Mouse (Mus musculus): ENCODE measurements around the gene Ttll7. TPM values are rescaled to one million over a fixed set of nuclear protein-coding genes. Genes with fewer than 3 reads are reported as not detected.

Gene Ttll7
- total and polyA plus RNA-seq, 2 experiments: 0.21 to 1.8 TPM

GRCm38 (mm10) chr3:146842766-146843165 is 9.4 kb upstream of the Ttll7 start:
- 0 out of 2 replicates have a peak, but pooled peaks cover 2% of the 10 kb centered on the region for H3K4me1 ChIP-seq (ENCODE audit: control insufficient read depth, insufficient read depth, low read length)
- H3K9ac ChIP-seq (ENCODE audit: low read depth, low read length): no peak overlapping the region
- TF ChIP-seq POLR2A (IDR thresholded peaks at IDR 0.05; ENCODE audit: extremely low read depth, insufficient read depth, low read length) (no peak), CTCF (IDR thresholded peaks at IDR 0.05; ENCODE audit: low read depth, low read length) (no peak)
- 47% methylated on average over 3 of the region's 3 CpGs for WGBS
- H3K27ac ChIP-seq (replicated peaks; ENCODE audit: insufficient read depth, low read depth, low read length): no peak overlapping the region
- peak; percentile 32 for DNase-seq (ENCODE audit: extremely low read depth, low read depth, low spot score)
- no peak overlapping the region for H3K4me3 ChIP-seq (ENCODE audit: insufficient read depth, low read depth, low read length)
- no peaks in the 10 kb centered on the region for H3K27me3 ChIP-seq (ENCODE audit: control insufficient read depth, insufficient read depth, low read length)
- no peaks in the 10 kb centered on the region for H3K79me2 ChIP-seq (ENCODE audit: control insufficient read depth, insufficient read depth, low read length)
- no peaks in the 10 kb centered on the region for H3K36me3 ChIP-seq (ENCODE audit: control insufficient read depth, insufficient read depth, low read length)

- H3K4me1 ChIP-seq (ENCODE audit: control insufficient read depth, insufficient read depth, low read length): 0 out of 2 replicates have a peak, but pooled peaks cover 2% of the 10 kb centered on the region
- TF ChIP-seq CTCF (IDR thresholded peaks at IDR 0.05; ENCODE audit: low read depth, low read length) (no peak), POLR2A (IDR thresholded peaks at IDR 0.05; ENCODE audit: extremely low read depth, insufficient read depth, low read length) (no peak)
- H3K27me3 ChIP-seq (ENCODE audit: control insufficient read depth, insufficient read depth, low read length): no peaks in the 10 kb centered on the region
- H3K79me2 ChIP-seq (ENCODE audit: control insufficient read depth, insufficient read depth, low read length): no peaks in the 10 kb centered on the region
- no peaks in the 10 kb centered on the region for H3K36me3 ChIP-seq (ENCODE audit: control insufficient read depth, insufficient read depth, low read length)
- H3K9ac ChIP-seq (ENCODE audit: low read depth, low read length): no peak overlapping the region
- H3K4me3 ChIP-seq (ENCODE audit: insufficient read depth, low read depth, low read length): no peak overlapping the region
- WGBS: 78% methylated on average over 6 of the region's 6 CpGs
- H3K27ac ChIP-seq (replicated peaks; ENCODE audit: insufficient read depth, low read depth, low read length): no peak overlapping the region
- no peak for DNase-seq (ENCODE audit: extremely low read depth, low read depth, low spot score)
Observed at GRCm38 (mm10) chr3:146843470-146843869, 8.7 kb upstream of the Ttll7 start.

- Histone ChIP-seq H3K27me3 (ENCODE audit: control insufficient read depth, insufficient read depth, low read length) (no peaks in the 10 kb centered on the region), H3K9ac (ENCODE audit: low read depth, low read length) (no peak overlapping the region), H3K79me2 (ENCODE audit: control insufficient read depth, insufficient read depth, low read length) (no peaks in the 10 kb centered on the region), H3K4me3 (ENCODE audit: insufficient read depth, low read depth, low read length) (no peak overlapping the region), H3K4me1 (ENCODE audit: control insufficient read depth, insufficient read depth, low read length) (0 out of 2 replicates have a peak, but pooled peaks cover 2% of the 10 kb centered on the region), H3K36me3 (ENCODE audit: control insufficient read depth, insufficient read depth, low read length) (no peaks in the 10 kb centered on the region), H3K27ac (replicated peaks; ENCODE audit: insufficient read depth, low read depth, low read length) (peak overlapping the region; percentile 76)
- 71% methylated on average over 5 of the region's 5 CpGs for WGBS
- peak; percentile 8 for DNase-seq (ENCODE audit: extremely low read depth, low read depth, low spot score)
- TF ChIP-seq CTCF (IDR thresholded peaks at IDR 0.05; ENCODE audit: low read depth, low read length): no peak
- no peak for TF ChIP-seq POLR2A (IDR thresholded peaks at IDR 0.05; ENCODE audit: extremely low read depth, insufficient read depth, low read length)
Observed at GRCm38 (mm10) chr3:146846237-146846636, 5.9 kb upstream of the Ttll7 start.

- Histone ChIP-seq H3K27me3 (ENCODE audit: control insufficient read depth, insufficient read depth, low read length) (no peaks in the 10 kb centered on the region), H3K4me1 (ENCODE audit: control insufficient read depth, insufficient read depth, low read length) (peaks cover 2% of the 10 kb centered on the region; the same call in 1 of the 2 replicates), H3K27ac (replicated peaks; ENCODE audit: insufficient read depth, low read depth, low read length) (no peak overlapping the region), H3K4me3 (ENCODE audit: insufficient read depth, low read depth, low read length) (no peak overlapping the region), H3K9ac (ENCODE audit: low read depth, low read length) (no peak overlapping the region), H3K79me2 (ENCODE audit: control insufficient read depth, insufficient read depth, low read length) (no peaks in the 10 kb centered on the region), H3K36me3 (ENCODE audit: control insufficient read depth, insufficient read depth, low read length) (no peaks in the 10 kb centered on the region)
- 68% methylated on average over 8 of the region's 8 CpGs for WGBS
- peak; percentile 12 for DNase-seq (ENCODE audit: extremely low read depth, low read depth, low spot score)
- TF ChIP-seq CTCF (IDR thresholded peaks at IDR 0.05; ENCODE audit: low read depth, low read length): no peak
- TF ChIP-seq POLR2A (IDR thresholded peaks at IDR 0.05; ENCODE audit: extremely low read depth, insufficient read depth, low read length): no peak
Observed at GRCm38 (mm10) chr3:146848112-146848511, 4.1 kb upstream of the Ttll7 start.

GRCm38 (mm10) chr3:146849360-146849759 is 2.8 kb upstream of the Ttll7 start:
- TF ChIP-seq POLR2A (IDR thresholded peaks at IDR 0.05; ENCODE audit: extremely low read depth, insufficient read depth, low read length): no peak
- TF ChIP-seq CTCF (IDR thresholded peaks at IDR 0.05; ENCODE audit: low read depth, low read length): no peak
- Histone ChIP-seq H3K79me2 (ENCODE audit: control insufficient read depth, insufficient read depth, low read length) (no peaks in the 10 kb centered on the region), H3K27ac (replicated peaks; ENCODE audit: insufficient read depth, low read depth, low read length) (no peak overlapping the region), H3K4me3 (ENCODE audit: insufficient read depth, low read depth, low read length) (no peak overlapping the region), H3K9ac (ENCODE audit: low read depth, low read length) (no peak overlapping the region), H3K36me3 (ENCODE audit: control insufficient read depth, insufficient read depth, low read length) (no peaks in the 10 kb centered on the region), H3K27me3 (ENCODE audit: control insufficient read depth, insufficient read depth, low read length) (no peaks in the 10 kb centered on the region), H3K4me1 (ENCODE audit: control insufficient read depth, insufficient read depth, low read length) (peaks cover 2% of the 10 kb centered on the region; the same call in 1 of the 2 replicates)
- no peak for DNase-seq (ENCODE audit: extremely low read depth, low read depth, low spot score)
- 92% methylated on average over 7 of the region's 7 CpGs for WGBS

GRCm38 (mm10) chr3:146854473-146855087 is 2.4 kb downstream of the Ttll7 start:
- Histone ChIP-seq H3K4me3 (ENCODE audit: insufficient read depth, low read depth, low read length) (no peak overlapping the region), H3K27ac (replicated peaks; ENCODE audit: insufficient read depth, low read depth, low read length) (no peak overlapping the region), H3K79me2 (ENCODE audit: control insufficient read depth, insufficient read depth, low read length) (no peaks in the 10 kb centered on the region), H3K4me1 (ENCODE audit: control insufficient read depth, insufficient read depth, low read length) (peaks cover 2% of the 10 kb centered on the region; the same call in 1 of the 2 replicates), H3K9ac (ENCODE audit: low read depth, low read length) (no peak overlapping the region), H3K27me3 (ENCODE audit: control insufficient read depth, insufficient read depth, low read length) (no peaks in the 10 kb centered on the region), H3K36me3 (ENCODE audit: control insufficient read depth, insufficient read depth, low read length) (no peaks in the 10 kb centered on the region)
- DNase-seq (ENCODE audit: extremely low read depth, low read depth, low spot score): no peak
- TF ChIP-seq CTCF (IDR thresholded peaks at IDR 0.05; ENCODE audit: low read depth, low read length) (no peak), POLR2A (IDR thresholded peaks at IDR 0.05; ENCODE audit: extremely low read depth, insufficient read depth, low read length) (no peak)
- WGBS: 77% methylated on average over 7 of the region's 7 CpGs
